Mouse (Mus musculus) left cerebral cortex, postnatal 36 days (tissue): Measurements from ENCODE around the gene Bik. TPM values are rescaled to one million over a fixed set of nuclear protein-coding genes. Genes with fewer than 3 reads are reported as not detected.
"Not testable (repeated sequence)": the region's sequence is repeated elsewhere in the genome, so short reads cannot be mapped to it uniquely, and the experiment has no call there.

Experiments used
- DNase-seq, 2 experiments: peaks; one replicate each; pipeline ENCODE4 v3.0.0; 2021 to 2022; ENCODE audit warnings: low spot score in 2 of 2, mixed read lengths in 1 of 2
- intact Hi-C: fragments of 180-260 bp; cut with DNase I; formaldehyde crosslinking; loops from one replicate; pipeline ENCODE4 v1.15.1; 2025
- total RNA-seq, 2 experiments: library from RNA; stranded (reverse); gene quantifications; 2 replicates each; pipeline ENCODE4 v1.2.3; 2021

The Bik gene
- total RNA-seq, result not detected

GRCm38 (mm10) chr15:83526424-83527091, at the start of gene Bik:
TSS of gene Bik (plus strand) at chr15:83526862.
- intact Hi-C loops, result no loop called here
- DNase-seq, result peak in 1 of 2 experiments; percentile 9

- no peak for DNase-seq
- intact Hi-C loops, result no loop called here
These were observed 48.6 kb upstream of the Bik start for GRCm38 (mm10) chr15:83478096-83478495.

GRCm38 (mm10) chr15:83479818-83480217, 46.8 kb upstream of the Bik start:
- DNase-seq, result no peak

GRCm38 (mm10) chr15:83481236-83481780, 45.4 kb upstream of the Bik start:
- intact Hi-C loops, result no loop called here
- DNase-seq, result no peak

More at GRCm38 (mm10) chr15:83479818-83480217, 46.8 kb upstream of the Bik start:
- intact Hi-C loops, result no loop called here

GRCm38 (mm10) chr15:83482645-83483224, 43.9 kb upstream of the Bik start:
- intact Hi-C loops, result no loop called here
- no peak for DNase-seq

- intact Hi-C loops, result no loop called here
- no peak for DNase-seq
These were observed 43.2 kb upstream of the Bik start for GRCm38 (mm10) chr15:83483482-83483881.

GRCm38 (mm10) chr15:83484311-83484710, 42.4 kb upstream of the Bik start:
- intact Hi-C loops, result no loop called here
- DNase-seq, result no peak

GRCm38 (mm10) chr15:83487477-83488115, 39.1 kb upstream of the Bik start:
- DNase-seq, result peak in 1 of 2 experiments; percentile 26
- intact Hi-C loops, result no loop called here

GRCm38 (mm10) chr15:83489471-83489870, 37.2 kb upstream of the Bik start:
- no peak for DNase-seq
- intact Hi-C loops, result no loop called here

GRCm38 (mm10) chr15:83491891-83492290, 34.8 kb upstream of the Bik start:
- no peak for DNase-seq
- intact Hi-C loops, result no loop called here

GRCm38 (mm10) chr15:83493856-83494571, 32.6 kb upstream of the Bik start:
- intact Hi-C loops, result no loop called here
- no peak for DNase-seq

GRCm38 (mm10) chr15:83494572-83494920, 32.1 kb upstream of the Bik start:
- no peak for DNase-seq
- intact Hi-C loops, result no loop called here

- intact Hi-C loops, result no loop called here
- no peak for DNase-seq
These were observed 31.5 kb upstream of the Bik start for GRCm38 (mm10) chr15:83495195-83495594.

- intact Hi-C loops, result no loop called here
- no peak for DNase-seq
These were observed 30.8 kb upstream of the Bik start for GRCm38 (mm10) chr15:83495787-83496367.

GRCm38 (mm10) chr15:83497299-83497698, 29.4 kb upstream of the Bik start:
- DNase-seq, result no peak

GRCm38 (mm10) chr15:83499211-83499755, 27.4 kb upstream of the Bik start:
- intact Hi-C loops, result no loop called here

More at GRCm38 (mm10) chr15:83497299-83497698, 29.4 kb upstream of the Bik start:
- intact Hi-C loops, result no loop called here

GRCm38 (mm10) chr15:83500352-83500751, 26.3 kb upstream of the Bik start:
- no peak for DNase-seq
- intact Hi-C loops, result no loop called here

More at GRCm38 (mm10) chr15:83499211-83499755, 27.4 kb upstream of the Bik start:
- no peak for DNase-seq

- intact Hi-C loops, DNase-seq: not testable (repeated sequence)
These were observed 25.2 kb upstream of the Bik start for GRCm38 (mm10) chr15:83501483-83501882.
